Mouse (Mus musculus) erythroid progenitor cell, adult 5-6 weeks (primary cell): ENCODE data around the gene Rnf148. TPM values are rescaled to one million over a fixed set of nuclear protein-coding genes. Genes with fewer than 3 reads are reported as not detected.

Source experiments
- ATAC-seq: replicated peaks from 2 replicates; pipeline ENCODE4 v1.8.0; 2016; ENCODE audit warnings: moderate number of reproducible peaks, mild to moderate bottlenecking, moderate TSS enrichment, inconsistent platforms; ENCODE audit not compliant: poor library complexity, low FRiP score, severe bottlenecking
- total RNA-seq, 2 experiments: library from RNA; stranded (forward) in 1 of 2; stranded (reverse) in 1 of 2; fragments of 150-400 nt in 1 of 2; fragments of 186-747, 209-891 nt in 1 of 2; gene quantifications; 2 replicates each; pipeline versions ENCODE4 v1.2.3 to v1.2.4; 2015 to 2017; ENCODE audit warnings: low replicate concordance in 2 of 2

The Rnf148 gene
- total RNA-seq (2015; ENCODE audit: low replicate concordance) (not detected in 2 replicates), total RNA-seq (2017; ENCODE audit: low replicate concordance) (not detected in 2 replicates)

DNA sequence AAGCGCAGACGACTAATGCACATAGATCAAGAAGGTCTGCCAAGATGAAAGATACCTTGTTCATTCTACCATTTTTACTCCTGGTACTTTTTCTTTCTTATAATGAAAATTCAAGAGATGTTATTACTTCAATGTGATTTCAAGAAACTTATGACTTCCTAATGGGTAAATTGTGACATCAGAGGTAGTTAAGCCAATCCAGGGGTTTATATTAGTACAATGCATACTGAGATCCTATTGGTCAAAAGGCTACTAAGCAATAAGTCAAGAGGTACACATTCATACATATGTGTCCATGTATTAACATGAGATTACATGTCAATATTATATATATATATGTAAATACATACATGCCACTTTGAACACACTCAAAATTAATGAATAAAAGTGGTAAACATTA, at the start of gene Rnf148:
Rnf148 (minus strand) TSS at position 101 of the 400 bp plus-strand sequence.
- ATAC-seq = no peak

GRCm38 (mm10) chr6:23700879-23701278, 45.9 kb upstream of the Rnf148 start:
- no peak for ATAC-seq

- ATAC-seq = no peak
Observed at GRCm38 (mm10) chr6:23678172-23678571, 23.2 kb upstream of the Rnf148 start.

GRCm38 (mm10) chr6:23650205-23650604, 4.7 kb downstream of the Rnf148 start, which contains the start of gene Rnf133:
TSS of gene Rnf133 (minus strand) at chr6:23650305.
- ATAC-seq = no peak

DNA sequence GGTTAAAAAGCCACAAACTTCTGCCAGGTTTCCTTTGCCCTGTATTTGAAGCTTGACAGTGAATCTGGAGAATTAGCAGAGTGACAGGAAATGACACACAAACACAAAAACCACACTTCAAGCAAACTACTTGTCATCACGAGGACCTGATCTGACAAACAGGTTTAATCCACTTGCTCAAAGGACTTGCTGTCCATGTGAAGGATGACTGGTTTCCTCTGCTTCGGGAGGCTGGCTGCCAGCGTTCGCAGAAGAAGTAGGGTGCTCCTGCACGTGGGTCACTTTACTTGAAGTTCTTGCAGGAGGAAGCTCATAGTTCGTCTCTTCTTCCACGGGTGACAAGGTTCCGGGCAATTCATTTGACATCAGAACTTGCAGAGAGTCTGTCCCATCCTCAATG, 6.2 kb downstream of the Rnf148 start:
- ATAC-seq = no peak

GRCm38 (mm10) chr6:23647627-23648247, 7.2 kb downstream of the Rnf148 start:
- ATAC-seq = no peak

- ATAC-seq = no peak
Observed at GRCm38 (mm10) chr6:23637081-23637480, 17.9 kb downstream of the Rnf148 start.

- no peak for ATAC-seq
Observed at GRCm38 (mm10) chr6:23635208-23635607, 19.7 kb downstream of the Rnf148 start.

DNA sequence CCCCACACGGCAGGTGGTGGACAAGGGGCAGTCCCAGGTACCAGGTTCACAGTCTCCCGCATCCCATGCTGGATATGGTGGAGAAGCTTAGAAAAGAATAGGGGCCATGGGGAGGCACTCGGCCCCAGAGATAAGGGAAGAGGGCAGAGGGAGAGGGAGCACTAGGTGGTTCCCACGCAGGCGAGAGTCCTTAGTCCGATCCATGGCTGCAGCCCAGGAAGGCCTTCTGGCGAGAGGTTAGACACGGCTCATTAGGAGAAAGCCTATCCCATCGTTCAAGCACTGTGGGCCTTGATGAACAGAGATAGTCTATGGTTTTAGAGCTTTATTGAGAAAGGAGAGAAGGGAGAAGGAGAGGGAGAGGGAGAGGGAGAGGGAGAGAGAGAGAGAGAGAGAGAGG, 20.9 kb downstream of the Rnf148 start:
- ATAC-seq = no peak

DNA sequence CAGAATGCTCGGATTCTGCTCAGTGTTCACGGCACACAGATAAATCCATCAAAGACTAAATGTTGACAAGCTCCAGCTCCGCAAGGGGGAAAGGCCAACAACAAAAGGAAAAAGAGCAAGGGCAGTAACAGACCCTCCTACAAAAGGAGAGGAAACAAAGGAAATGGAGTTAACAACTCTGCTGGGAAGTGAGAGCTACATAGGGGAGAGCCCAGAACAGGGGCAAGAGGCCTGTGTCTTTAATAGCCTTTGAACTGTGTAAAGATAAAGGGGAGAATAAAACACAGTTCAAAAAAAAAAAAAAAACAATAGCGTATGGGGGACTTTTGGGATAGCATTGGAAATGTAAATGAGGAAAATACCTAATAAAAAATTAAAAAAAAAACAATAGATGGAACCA, 24.5 kb downstream of the Rnf148 start:
- no peak for ATAC-seq

Other genes with a start within 250 kb of the Rnf148 start
- gene Rnf133, start 4.8 kb downstream of the Rnf148 start, total RNA-seq (2015; ENCODE audit: low replicate concordance) = not detected in 2 replicates
- not detected in 2 replicates for gene Rnf133, start 4.8 kb downstream of the Rnf148 start, total RNA-seq (2017; ENCODE audit: low replicate concordance)
- gene Cadps2, start 184.3 kb upstream of the Rnf148 start, total RNA-seq (2015; ENCODE audit: low replicate concordance) = not detected in 2 replicates
- 0.26 TPM in 1 of 2 replicates, not detected in the other for gene Cadps2, start 184.3 kb upstream of the Rnf148 start, total RNA-seq (2017; ENCODE audit: low replicate concordance)